2 mouse cellular contexts compared by ENCODE assay signal in genomic region chr7:143538229-143538628, GRCm38 (mm10). TPM values are rescaled to one million over a fixed set of nuclear protein-coding genes. Genes with fewer than 3 reads are reported as not detected.
"Had no signal": no experiment of that assay in that cellular context is flagged by ENCODE, and none has a peak within 500 bp of the region (broad histone marks: within the 10 kb centered on the region; RNA-seq: fewer than 3 reads in every experiment).

No protein-coding gene starts in this region.

RNA-seq across cellular contexts. Expression of gene Phlda2, which starts 35.3 kb away (rescaled TPM):
- polyA plus RNA-seq: macrophage; neural tube, embryonic 14.5 days had no signal
